Comparison of ENCODE assay signal across 26 mouse cellular contexts in genomic region chr19:40988856-40989255, GRCm38 (mm10). TPM values are rescaled to one million over a fixed set of nuclear protein-coding genes. Genes with fewer than 3 reads are reported as not detected.
"Had no signal": no experiment of that assay in that cellular context is flagged by ENCODE, and none has a peak within 500 bp of the region (broad histone marks: within the 10 kb centered on the region; RNA-seq: fewer than 3 reads in every experiment).

No protein-coding gene starts in this region.

- H3K4me2 ChIP-seq: lung, embryonic 15.5 days; midbrain, embryonic 11.5 days; midbrain, embryonic 13.5 days; midbrain, embryonic 15.5 days; neural tube, embryonic 12.5 days had no signal

- H3K9ac ChIP-seq: lung, embryonic 15.5 days; midbrain, embryonic 13.5 days; midbrain, embryonic 15.5 days; neural tube, embryonic 12.5 days had no signal

- H3K36me3 ChIP-seq: lung, embryonic 15.5 days; midbrain, embryonic 13.5 days; midbrain, embryonic 15.5 days; neural tube, embryonic 12.5 days had no signal

- H3K4me3 ChIP-seq: lung, embryonic 15.5 days; megakaryocyte, embryonic 14.5 days; midbrain, embryonic 13.5 days; midbrain, embryonic 15.5 days; neural tube, embryonic 12.5 days had no signal

- H3K27me3 ChIP-seq: lung, embryonic 15.5 days; midbrain, embryonic 13.5 days; midbrain, embryonic 15.5 days had no signal

- ATAC-seq: lung, postnatal 0 days; midbrain, embryonic 13.5 days; midbrain, embryonic 15.5 days had no signal

- H3K4me1 ChIP-seq: megakaryocyte, embryonic 14.5 days; midbrain, embryonic 13.5 days; midbrain, embryonic 15.5 days; neural tube, embryonic 12.5 days had no signal

- H3K9me3 ChIP-seq: lung, embryonic 15.5 days; megakaryocyte, embryonic 14.5 days; midbrain, embryonic 13.5 days; midbrain, embryonic 15.5 days; neural tube, embryonic 12.5 days had no signal

- H3K27ac ChIP-seq: lung, embryonic 15.5 days; macrophage; midbrain, embryonic 13.5 days; midbrain, embryonic 15.5 days; neural tube, embryonic 12.5 days had no signal

- DNase-seq: lung, adult 2 months; lung, postnatal 14 days; lung, postnatal 36 days; retina, postnatal 1 day; right cerebral cortex, adult 18-20 months; right cerebral cortex, postnatal 25 days; right cerebral cortex, postnatal 4 days; spleen, adult 18-20 months; thymus, adult 2 months; thymus, postnatal 25 days; thymus, postnatal 4 days had no signal

RNA-seq across cellular contexts. Expression of gene Dntt, which starts 40.2 kb away (rescaled TPM):
- total RNA-seq: midbrain, postnatal 0 days; monocyte, adult 5-6 weeks; neutrophil, adult 5-6 weeks had no signal
- polyA plus RNA-seq: liver, embryonic 16.5 days; lung, postnatal 0 days; midbrain, embryonic 11.5 days; small intestine, adult 2 months; stomach, embryonic 14.5 days; stomach, embryonic 16.5 days had no signal
